Mouse (Mus musculus) liver, adult 2 months (tissue): Measurements from ENCODE around the gene Scoc. TPM values are rescaled to one million over a fixed set of nuclear protein-coding genes. Genes with fewer than 3 reads are reported as not detected.
A peak's percentile ranks its signal among the peaks of the same experiment; 100 is the strongest.

Experiments used
- DNase-seq: peaks from one replicate; pipeline ENCODE4 v3.0.0-alpha.2; 2011; ENCODE audit warnings: low read depth, low spot score; ENCODE audit errors: extremely low read depth
- H3K27ac ChIP-seq: fragments of 200-500 bp; replicated peaks from 2 replicates; pipeline ENCODE4 v1.5.1; 2012; ENCODE audit warnings: low read depth, mild to moderate bottlenecking, control low read depth, inconsistent platforms, low read length; ENCODE audit not compliant: insufficient read depth
- H3K27me3 ChIP-seq: fragments of 200-500 bp; 2 replicates; pipeline ENCODE4 v1.6.1; 2012; ENCODE audit warnings: mild to moderate bottlenecking, moderate library complexity, low read length, inconsistent platforms; ENCODE audit not compliant: control insufficient read depth, insufficient read depth
- H3K36me3 ChIP-seq: fragments of 200-500 bp; 2 replicates; pipeline ENCODE4 v1.6.1; 2012; ENCODE audit warnings: low read length, inconsistent platforms; ENCODE audit not compliant: control insufficient read depth, insufficient read depth
- H3K4me1 ChIP-seq: fragments of 200-500 bp; 2 replicates; pipeline ENCODE4 v1.6.1; 2011; ENCODE audit warnings: low read length; ENCODE audit not compliant: control insufficient read depth, insufficient read depth
- H3K4me3 ChIP-seq: fragments of 200-500 bp; 2 replicates; pipeline ENCODE4 v1.5.1; 2011; ENCODE audit warnings: low read depth, mild to moderate bottlenecking, control low read depth, low read length, moderate library complexity; ENCODE audit not compliant: insufficient read depth
- H3K79me2 ChIP-seq: fragments of 200-500 bp; 2 replicates; pipeline ENCODE4 v1.6.1; 2012; ENCODE audit warnings: inconsistent platforms, mild to moderate bottlenecking, low read length, moderate library complexity; ENCODE audit not compliant: control insufficient read depth, insufficient read depth
- H3K9ac ChIP-seq: fragments of 200-500 bp; 2 replicates; pipeline ENCODE4 v1.6.1; 2012; ENCODE audit warnings: low read depth, mild to moderate bottlenecking, control low read depth, inconsistent platforms, low read length
- CTCF ChIP-seq: fragments of 200-500 bp; IDR thresholded peaks from 2 replicates; pipeline ENCODE4 v1.5.1; 2011; ENCODE audit warnings: low read depth, low read length, control low read depth
- POLR2A ChIP-seq: fragments of 200-500 bp; IDR thresholded peaks from 2 replicates; pipeline ENCODE4 v1.6.1; 2011; ENCODE audit warnings: low read length, control low read depth; ENCODE audit not compliant: insufficient read depth; ENCODE audit errors: extremely low read depth
- WGBS: fragments of 180-500 bp; shearing (Covaris S2); methylation state at CpG from one replicate; pipeline ENCODE4 v1.1.7; 2018; 5-methylcytosine and 5-hydroxymethylcytosine counted together
- polyA plus RNA-seq: library from polyadenylated mRNA; depleted of rRNA; stranded (reverse); fragments of >200 nt; gene quantifications from 2 replicates; pipeline ENCODE4 v1.2.3, GENCODE M21; 2012; rRNA removed
- total RNA-seq: library from RNA; depleted of rRNA; stranded (reverse); fragments of >200 nt; gene quantifications from 2 replicates; pipeline ENCODE4 v1.2.3, GENCODE M21; 2014; rRNA removed

Gene Scoc
- total RNA-seq (9.3 and 16.4 TPM in 2 replicates), polyA plus RNA-seq (3.5 and 4.2 TPM in 2 replicates)

GRCm38 (mm10) chr8:83458222-83458621 lies at the start of gene Scoc:
Gene Scoc, minus strand, starts transcription at chr8:83458391.
- Histone ChIP-seq H3K4me1 (no peaks in the 10 kb centered on the region), H3K27ac (no peak within 1 kb of the TSS), H3K36me3 (no peaks in the 10 kb centered on the region), H3K4me3 (no peak within 1 kb of the TSS), H3K27me3 (no peaks in the 10 kb centered on the region; the same call in 1 of the 2 replicates), H3K79me2 (no peaks in the 10 kb centered on the region), H3K9ac (no peak within 1 kb of the TSS)
- 70% methylated on average over 14 of the region's 14 CpGs for WGBS
- DNase-seq: no peak
- TF ChIP-seq CTCF (no peak), POLR2A (no peak)

DNA sequence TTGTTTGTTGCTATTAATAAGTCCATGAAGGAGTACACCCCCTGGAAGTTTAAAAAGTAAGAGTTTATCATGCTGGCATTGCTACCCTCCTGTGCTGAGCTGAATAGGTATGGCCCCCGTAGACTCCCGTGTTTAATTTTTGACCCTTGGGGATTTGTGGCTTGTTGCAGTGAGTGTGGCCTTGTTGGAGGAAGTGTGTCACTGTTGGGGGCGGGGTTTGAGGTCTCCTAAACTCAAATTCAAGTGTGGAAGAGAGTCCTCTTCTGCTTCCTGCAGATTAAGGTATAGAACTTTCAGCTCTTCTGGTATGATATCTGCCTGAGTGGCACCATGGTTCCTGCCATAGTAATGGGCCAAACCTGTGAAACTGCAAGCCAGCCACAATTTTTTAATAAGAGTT lies 1.4 kb upstream of the Scoc start:
- no peaks in the 10 kb centered on the region; the same call in 1 of the 2 replicates for H3K27me3 ChIP-seq
- no peak for DNase-seq
- H3K9ac ChIP-seq: no peak overlapping the region
- H3K4me1 ChIP-seq: no peaks in the 10 kb centered on the region
- H3K36me3 ChIP-seq: no peaks in the 10 kb centered on the region
- 68% methylated on average over 3 of the region's 3 CpGs for WGBS
- TF ChIP-seq CTCF (no peak), POLR2A (no peak)
- H3K27ac ChIP-seq: no peak overlapping the region
- no peaks in the 10 kb centered on the region for H3K79me2 ChIP-seq
- no peak overlapping the region for H3K4me3 ChIP-seq

GRCm38 (mm10) chr8:83457121-83457520 lies 1.1 kb downstream of the Scoc start:
- H3K27ac ChIP-seq: no peak overlapping the region
- no peak overlapping the region for H3K4me3 ChIP-seq
- no peak overlapping the region for H3K9ac ChIP-seq
- DNase-seq: no peak
- H3K36me3 ChIP-seq: no peaks in the 10 kb centered on the region
- no peaks in the 10 kb centered on the region; the same call in 1 of the 2 replicates for H3K27me3 ChIP-seq
- H3K79me2 ChIP-seq: no peaks in the 10 kb centered on the region
- whole genome bisulfite sequencing: 59% methylated on average over 6 of the region's 6 CpGs
- no peak for TF ChIP-seq CTCF
- no peaks in the 10 kb centered on the region for H3K4me1 ChIP-seq

GRCm38 (mm10) chr8:83451056-83451455 lies 7.1 kb downstream of the Scoc start:
- Histone ChIP-seq H3K27ac (no peak overlapping the region), H3K36me3 (no peaks in the 10 kb centered on the region), H3K79me2 (no peaks in the 10 kb centered on the region), H3K4me3 (no peak overlapping the region), H3K9ac (no peak overlapping the region), H3K4me1 (no peaks in the 10 kb centered on the region), H3K27me3 (no peaks in the 10 kb centered on the region)
- peak; percentile 43 for DNase-seq
- 21% methylated on average over 3 of the region's 3 CpGs for WGBS
- TF ChIP-seq CTCF: peak; percentile 40
- TF ChIP-seq POLR2A: no peak

DNA sequence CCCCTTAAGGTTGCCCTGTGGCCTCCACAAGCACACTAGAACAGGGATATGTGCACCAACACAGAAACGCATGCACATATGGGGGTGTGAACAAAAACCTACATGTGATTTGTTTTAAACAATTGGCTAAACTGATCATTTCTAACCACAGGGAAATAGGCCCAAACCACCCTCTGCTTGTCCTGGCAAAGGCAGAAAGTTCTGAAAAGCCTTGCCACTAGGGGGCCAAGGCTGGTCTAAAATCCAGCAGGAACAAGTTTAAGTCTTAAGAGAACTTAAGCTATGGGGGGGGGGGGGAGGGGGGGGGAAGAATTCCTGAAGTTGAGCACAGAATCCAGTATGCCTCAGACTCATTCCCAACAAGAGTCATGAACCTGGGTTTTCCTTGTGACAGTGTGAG lies 8.2 kb downstream of the Scoc start:
- no peaks in the 10 kb centered on the region for H3K79me2 ChIP-seq
- no peaks in the 10 kb centered on the region for H3K36me3 ChIP-seq
- no peak overlapping the region for H3K4me3 ChIP-seq
- H3K27me3 ChIP-seq: no peaks in the 10 kb centered on the region
- peak; percentile 12 for DNase-seq
- 86% methylated on average over 1 of the region's 1 CpGs for WGBS
- no peaks in the 10 kb centered on the region for H3K4me1 ChIP-seq
- no peak overlapping the region for H3K9ac ChIP-seq
- TF ChIP-seq POLR2A: no peak
- peak; percentile 31; the same call in 1 of the 2 replicates for TF ChIP-seq CTCF
- no peak overlapping the region for H3K27ac ChIP-seq

GRCm38 (mm10) chr8:83443052-83443400 lies 15.2 kb downstream of the Scoc start:
- H3K4me1 ChIP-seq: no peaks in the 10 kb centered on the region
- TF ChIP-seq CTCF (no peak), POLR2A (no peak)
- no peaks in the 10 kb centered on the region for H3K27me3 ChIP-seq
- H3K79me2 ChIP-seq: no peaks in the 10 kb centered on the region; the same call in 1 of the 2 replicates
- 44% methylated on average over 5 of the region's 5 CpGs for WGBS
- no peak overlapping the region for H3K4me3 ChIP-seq
- DNase-seq: no peak
- no peaks in the 10 kb centered on the region for H3K36me3 ChIP-seq
- no peak overlapping the region for H3K9ac ChIP-seq
- H3K27ac ChIP-seq: no peak overlapping the region
